Mouse (Mus musculus) midbrain, postnatal 0 days (tissue): ENCODE measurements around the gene Fam199x. TPM values are rescaled to one million over a fixed set of nuclear protein-coding genes. Genes with fewer than 3 reads are reported as not detected.

Source experiments
- ATAC-seq: fragments of 200-750 bp; cut with Nextera tagmentation; 2 replicates; pipeline ENCODE4 v1.8.0; 2017; ENCODE audit warnings: moderate number of reproducible peaks, mild to moderate bottlenecking, moderate TSS enrichment, moderate library complexity; ENCODE audit not compliant: low FRiP score
- DNase-seq: peaks from one replicate; pipeline ENCODE4 v3.0.0-alpha.2; 2015; ENCODE audit warnings: low spot score
- H3K27ac ChIP-seq: fragments of 300-500 bp; sonication (generic); 2 replicates; pipeline ENCODE4 v1.5.1; 2014; ENCODE audit warnings: low read depth, mild to moderate bottlenecking, low read length, mixed read lengths
- H3K27me3 ChIP-seq: fragments of 300-500 bp; sonication (generic); 2 replicates; pipeline ENCODE4 v1.6.1; 2014; ENCODE audit warnings: low read length, control low read depth, mixed read lengths; ENCODE audit not compliant: insufficient read depth
- H3K36me3 ChIP-seq: fragments of 300-500 bp; sonication (generic); 2 replicates; pipeline ENCODE4 v1.6.1; 2014; ENCODE audit warnings: low read length, control low read depth, mixed read lengths; ENCODE audit not compliant: insufficient read depth
- H3K4me1 ChIP-seq: fragments of 300-500 bp; sonication (generic); 2 replicates; pipeline ENCODE4 v1.6.1; 2014; ENCODE audit warnings: mild to moderate bottlenecking, control low read depth, antibody characterized with exemption, low read length, mixed read lengths; ENCODE audit not compliant: insufficient read depth
- H3K4me2 ChIP-seq: fragments of 300-500 bp; sonication (generic); 2 replicates; pipeline ENCODE4 v1.6.1; 2014; ENCODE audit warnings: low read depth, mild to moderate bottlenecking, low read length, mixed read lengths; ENCODE audit not compliant: poor library complexity, severe bottlenecking
- H3K4me3 ChIP-seq: fragments of 300-500 bp; sonication (generic); 2 replicates; pipeline ENCODE4 v1.5.1; 2014; ENCODE audit warnings: low read depth, mild to moderate bottlenecking, low read length, moderate library complexity
- H3K9ac ChIP-seq: fragments of 300-500 bp; sonication (generic); replicated peaks from 2 replicates; pipeline ENCODE4 v1.6.1; 2014; ENCODE audit warnings: mild to moderate bottlenecking, low read length, moderate library complexity, mixed read lengths; ENCODE audit not compliant: poor library complexity, severe bottlenecking
- H3K9me3 ChIP-seq: fragments of 300-500 bp; sonication (generic); 2 replicates; pipeline ENCODE4 v1.6.1; 2016; ENCODE audit warnings: low read length, control low read depth
- CTCF ChIP-seq: IDR thresholded peaks from 2 replicates; pipeline ENCODE4 v1.5.1; 2016; ENCODE audit warnings: antibody characterized with exemption, mild to moderate bottlenecking
- WGBS: fragments of 180-500 bp; shearing (Covaris S2); extraction: QIAGEN DNeasy Blood & Tissue Kit; methylation state at CpG from one replicate; pipeline ENCODE4 v1.1.7; 2014; 5-methylcytosine and 5-hydroxymethylcytosine counted together
- polyA plus RNA-seq: library from polyadenylated mRNA; unstranded; fragments of >200 nt; fragmentation: Nextera tagmentation; extraction: Ambion mirVana; gene quantifications from 2 replicates; pipeline ENCODE4 v1.2.1, GENCODE M21; 2015
- total RNA-seq: library from RNA; depleted of rRNA; stranded (reverse); fragments of >200 nt; gene quantifications from 2 replicates; pipeline ENCODE4 v1.2.3, GENCODE M21; 2014; rRNA removed

Gene Fam199x
- 14.8 and 16.3 TPM in 2 replicates for total RNA-seq
- polyA plus RNA-seq = 6.7 and 8.8 TPM in 2 replicates

- 28% methylated on average over 41 of the region's 62 CpGs for WGBS
- Histone ChIP-seq H3K27ac (0 out of 2 replicates have a peak within 1 kb of the TSS, but pooled peaks have one; percentile 1), H3K4me1 (no peaks in the 10 kb centered on the region), H3K27me3 (no peaks in the 10 kb centered on the region), H3K4me2 (peak within 1 kb of the TSS; percentile 56), H3K36me3 (no peaks in the 10 kb centered on the region), H3K9me3 (no peaks in the 10 kb centered on the region), H3K4me3 (peak within 1 kb of the TSS; percentile 61), H3K9ac (peak within 1 kb of the TSS; percentile 69)
- TF ChIP-seq CTCF = peak; percentile 62
- ATAC-seq = peak; percentile 95
- DNase-seq = peak; percentile 82
Measured at GRCm38 (mm10) chrX:137049425-137050225, at the start of gene Fam199x. TSS of gene Fam199x (plus strand) at chrX:137049594.

GRCm38 (mm10) chrX:137015099-137015709 lies 34.2 kb upstream of the Fam199x start:
- Histone ChIP-seq H3K27ac (no peak overlapping the region), H3K9me3 (no peaks in the 10 kb centered on the region), H3K4me2 (no peak overlapping the region)

GRCm38 (mm10) chrX:137017668-137018067 lies 31.7 kb upstream of the Fam199x start:
- H3K9ac ChIP-seq = no peak overlapping the region
- no peaks in the 10 kb centered on the region for H3K9me3 ChIP-seq
- ATAC-seq (no peak), DNase-seq (no peak)
- H3K36me3 ChIP-seq = no peaks in the 10 kb centered on the region
- WGBS = 78% methylated on average over 1 of the region's 1 CpGs
- no peaks in the 10 kb centered on the region for H3K27me3 ChIP-seq
- H3K27ac ChIP-seq = no peak overlapping the region
- H3K4me3 ChIP-seq = no peak overlapping the region
- no peak for TF ChIP-seq CTCF
- no peaks in the 10 kb centered on the region for H3K4me1 ChIP-seq
- no peak overlapping the region for H3K4me2 ChIP-seq

More at GRCm38 (mm10) chrX:137015099-137015709, 34.2 kb upstream of the Fam199x start:
- Histone ChIP-seq H3K36me3 (no peaks in the 10 kb centered on the region), H3K27me3 (no peaks in the 10 kb centered on the region), H3K4me3 (no peak overlapping the region), H3K9ac (no peak overlapping the region), H3K4me1 (no peaks in the 10 kb centered on the region)
- WGBS = 44% methylated on average over 6 of the region's 6 CpGs
- DNase-seq = peak; percentile 83
- ATAC-seq = peak; percentile 63; the same call in 1 of the 2 replicates
- TF ChIP-seq CTCF = peak; percentile 78

- peak; percentile 83 for TF ChIP-seq CTCF
- no peaks in the 10 kb centered on the region for H3K9me3 ChIP-seq
- WGBS = 14% methylated on average over 1 of the region's 1 CpGs
- no peak overlapping the region for H3K4me3 ChIP-seq
- no peak overlapping the region for H3K4me2 ChIP-seq
- DNase-seq (peak; percentile 80), ATAC-seq (0 out of 2 replicates have a peak, but pooled peaks have one; percentile 34)
- no peaks in the 10 kb centered on the region for H3K4me1 ChIP-seq
- no peak overlapping the region for H3K27ac ChIP-seq
- no peaks in the 10 kb centered on the region for H3K36me3 ChIP-seq
- no peak overlapping the region for H3K9ac ChIP-seq
- no peaks in the 10 kb centered on the region for H3K27me3 ChIP-seq
Measured at GRCm38 (mm10) chrX:137019310-137019709, 30.1 kb upstream of the Fam199x start.

GRCm38 (mm10) chrX:137030916-137031315 lies 18.5 kb upstream of the Fam199x start:
- WGBS = 93% methylated on average over 8 of the region's 8 CpGs
- Histone ChIP-seq H3K27ac (no peak overlapping the region), H3K9ac (no peak overlapping the region), H3K9me3 (no peaks in the 10 kb centered on the region), H3K4me3 (no peak overlapping the region), H3K4me2 (no peak overlapping the region), H3K27me3 (no peaks in the 10 kb centered on the region), H3K4me1 (no peaks in the 10 kb centered on the region), H3K36me3 (no peaks in the 10 kb centered on the region)
- DNase-seq = no peak
- no peak for TF ChIP-seq CTCF
- no peak for ATAC-seq

- ATAC-seq (no peak), DNase-seq (no peak)
- H3K27me3 ChIP-seq = no peaks in the 10 kb centered on the region
- H3K36me3 ChIP-seq = no peaks in the 10 kb centered on the region
- no peaks in the 10 kb centered on the region for H3K9me3 ChIP-seq
- no peak for TF ChIP-seq CTCF
- no peak overlapping the region for H3K4me2 ChIP-seq
- no peak overlapping the region for H3K4me3 ChIP-seq
- H3K27ac ChIP-seq = no peak overlapping the region
- no peak overlapping the region for H3K9ac ChIP-seq
- no peaks in the 10 kb centered on the region for H3K4me1 ChIP-seq
- WGBS = 92% methylated on average over 5 of the region's 5 CpGs
Measured at GRCm38 (mm10) chrX:137031726-137032125, 17.7 kb upstream of the Fam199x start.
